Mouse (Mus musculus) ES-E14 (cell line): ENCODE measurements around the gene Gm9844.

Experiments used
- CHD2 ChIP-seq: IDR thresholded peaks from 2 replicates; pipeline ENCODE4 v1.6.1; 2014; ENCODE audit warnings: mild to moderate bottlenecking, low read depth, low read length, inconsistent platforms
- HCFC1 ChIP-seq: IDR thresholded peaks from 2 replicates; pipeline ENCODE4 v1.6.1; 2012; ENCODE audit warnings: low read length, inconsistent platforms, borderline replicate concordance; ENCODE audit not compliant: insufficient read depth
- MAFK ChIP-seq: IDR thresholded peaks from 2 replicates; pipeline ENCODE4 v1.6.1; 2014; ENCODE audit warnings: mild to moderate bottlenecking, low read depth, low read length, inconsistent platforms; ENCODE audit not compliant: insufficient read depth
- ZC3H11A ChIP-seq: IDR thresholded peaks from 2 replicates; pipeline ENCODE4 v1.6.1; 2012; ENCODE audit warnings: low read depth, mild to moderate bottlenecking, inconsistent platforms, low read length, borderline replicate concordance
- ZNF384 ChIP-seq: IDR thresholded peaks from 2 replicates; pipeline ENCODE4 v1.6.1; 2012; ENCODE audit warnings: low read depth, low read length, inconsistent platforms

DNA sequence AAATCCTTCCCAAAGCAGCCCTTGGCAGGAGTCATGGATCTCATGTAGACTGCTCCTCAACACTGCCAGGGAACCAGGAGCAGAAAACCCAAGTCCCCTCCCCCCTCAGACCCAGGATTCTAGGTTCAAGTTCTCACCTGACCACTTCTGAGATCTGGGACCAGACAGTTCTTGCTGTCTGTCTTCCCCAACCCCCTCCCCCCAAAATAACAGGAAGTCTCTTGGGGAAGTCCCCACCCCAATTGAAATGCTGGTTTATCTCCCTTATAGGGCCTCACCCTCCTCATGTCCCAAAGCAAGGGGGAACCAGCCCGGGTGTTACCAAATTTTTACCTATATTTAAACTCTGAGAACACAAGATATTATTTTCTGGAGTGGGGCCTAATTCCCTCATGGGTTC lies 39.8 kb downstream of the Gm9844 start:
- TF ChIP-seq ZC3H11A = no peak
- TF ChIP-seq MAFK = no peak
- TF ChIP-seq CHD2 = no peak
- no peak for TF ChIP-seq HCFC1
- no peak for TF ChIP-seq ZNF384
